Comparison of ENCODE assay signal across 10 mouse cellular contexts in genomic region chr15:79697558-79698187, GRCm38 (mm10). TPM values are rescaled to one million over a fixed set of nuclear protein-coding genes. Genes with fewer than 3 reads are reported as not detected.
DNase-seq lines count a peak whose midpoint lies in the region; ATAC-seq and TF ChIP-seq lines count a peak whose summit lies in the region.
"Had no signal": no experiment of that assay in that cellular context is flagged by ENCODE, and none has a peak within 500 bp of the region (broad histone marks: within the 10 kb centered on the region; RNA-seq: fewer than 3 reads in every experiment).

No protein-coding gene starts in this region.

- no peaks in the 10 kb centered on the region for H3K27me3 ChIP-seq in kidney, embryonic 15.5 days
- H3K27me3 ChIP-seq in E14TG2a.4 (ENCODE audit: insufficient read depth, low read length) = no peaks in the 10 kb centered on the region
- no peaks in the 10 kb centered on the region for H3K27me3 ChIP-seq in forebrain, embryonic 13.5 days
- no peaks in the 10 kb centered on the region for H3K27me3 ChIP-seq in liver, embryonic 12.5 days (replicated peaks)
- H3K27me3 ChIP-seq: heart, embryonic 13.5 days had no signal

- 0 out of 2 replicates have a peak, but pooled peaks have one; percentile 18 for ATAC-seq in kidney, embryonic 15.5 days (replicated peaks; ENCODE audit: low FRiP score)
- no peak for ATAC-seq in forebrain, embryonic 13.5 days
- no peak for ATAC-seq in liver, embryonic 12.5 days
- ATAC-seq in erythroblast, adult 5-6 weeks (replicated peaks; ENCODE audit: low FRiP score, poor library complexity, severe bottlenecking) = no peak

- peaks cover 28% of the 10 kb centered on the region for H3K4me1 ChIP-seq in kidney, embryonic 15.5 days
- H3K4me1 ChIP-seq in E14TG2a.4 (replicated peaks; ENCODE audit: low read depth, low read length) = peaks cover 52% of the 10 kb centered on the region
- H3K4me1 ChIP-seq in forebrain, embryonic 13.5 days = peaks cover 25% of the 10 kb centered on the region
- H3K4me1 ChIP-seq in liver, embryonic 12.5 days = peaks cover 66% of the 10 kb centered on the region

- 53% methylated on average over 9 of the region's 9 CpGs for WGBS in kidney, embryonic 15.5 days
- 78% methylated on average over 9 of the region's 9 CpGs for WGBS in forebrain, embryonic 13.5 days
- 69% methylated on average over 9 of the region's 9 CpGs for WGBS in liver, embryonic 12.5 days (ENCODE audit: insufficient replicate concordance)

- TF ChIP-seq CTCF in E14TG2a.4 (conservative IDR thresholded peaks at IDR 0.05; ENCODE audit: low read length) = no peak

- peaks cover 20% of the 10 kb centered on the region; the same call in 1 of the 2 replicates for H3K36me3 ChIP-seq in kidney, embryonic 15.5 days
- peaks cover 52% of the 10 kb centered on the region for H3K36me3 ChIP-seq in E14TG2a.4 (ENCODE audit: insufficient read depth, low read length)
- peaks cover 31% of the 10 kb centered on the region for H3K36me3 ChIP-seq in forebrain, embryonic 13.5 days (ENCODE audit: poor library complexity, severe bottlenecking)
- peaks cover 48% of the 10 kb centered on the region for H3K36me3 ChIP-seq in liver, embryonic 12.5 days

- no peak overlapping the region for H3K27ac ChIP-seq in kidney, embryonic 15.5 days
- H3K27ac ChIP-seq in forebrain, embryonic 13.5 days = peak overlapping the region; percentile 80
- H3K27ac ChIP-seq in liver, embryonic 12.5 days = peak overlapping the region; percentile 95
- H3K27ac ChIP-seq: heart, embryonic 13.5 days had no signal

- H3K4me2 ChIP-seq in kidney, embryonic 15.5 days = no peak overlapping the region
- H3K4me2 ChIP-seq in forebrain, embryonic 13.5 days = no peak overlapping the region
- peak overlapping the region; percentile 85; the same call in 1 of the 2 replicates for H3K4me2 ChIP-seq in liver, embryonic 12.5 days
- H3K4me2 ChIP-seq: heart, embryonic 13.5 days had no signal

- H3K9me3 ChIP-seq in kidney, embryonic 15.5 days (replicated peaks) = no peaks in the 10 kb centered on the region
- H3K9me3 ChIP-seq in E14TG2a.4 (ENCODE audit: low read length) = no peaks in the 10 kb centered on the region
- H3K9me3 ChIP-seq in forebrain, embryonic 13.5 days (replicated peaks) = no peaks in the 10 kb centered on the region
- H3K9me3 ChIP-seq in liver, embryonic 12.5 days (replicated peaks) = no peaks in the 10 kb centered on the region
- H3K9me3 ChIP-seq: heart, embryonic 13.5 days had no signal

- H3K9ac ChIP-seq in kidney, embryonic 15.5 days = no peak overlapping the region
- no peak overlapping the region for H3K9ac ChIP-seq in forebrain, embryonic 13.5 days
- no peak overlapping the region for H3K9ac ChIP-seq in liver, embryonic 12.5 days
- H3K9ac ChIP-seq: heart, embryonic 13.5 days had no signal

- no peak for DNase-seq in kidney, postnatal 25 days
- DNase-seq in right cerebral cortex, adult 18-20 months = no peak
- DNase-seq in gastrocnemius, postnatal 10 days = no peak
- DNase-seq: adrenal gland, postnatal 25 days had no signal

- no peak overlapping the region for H3K4me3 ChIP-seq in kidney, embryonic 15.5 days (replicated peaks)
- H3K4me3 ChIP-seq in E14TG2a.4 (replicated peaks; ENCODE audit: low read length) = peak overlapping the region; percentile 18
- no peak overlapping the region for H3K4me3 ChIP-seq in forebrain, embryonic 13.5 days
- no peak overlapping the region for H3K4me3 ChIP-seq in liver, embryonic 12.5 days
- H3K4me3 ChIP-seq: heart, embryonic 13.5 days had no signal

RNA-seq across cellular contexts. Expression of gene Gtpbp1, which starts 7.0 kb away (rescaled TPM):
- 32.6 and 36.5 TPM in 2 replicates for polyA plus RNA-seq in kidney, embryonic 15.5 days (2015; fragmentation: Nextera tagmentation; extraction: Ambion mirVana)
- 47.2 and 50.9 TPM in 2 replicates for polyA plus RNA-seq in forebrain, embryonic 13.5 days (2015; fragmentation: Nextera tagmentation; extraction: Ambion mirVana)
- 48.3 and 50.0 TPM in 2 replicates for polyA plus RNA-seq in liver, embryonic 12.5 days (2016; fragmentation: Nextera tagmentation; extraction: Ambion mirVana)
- 14.4 and 35.2 TPM in 2 replicates for total RNA-seq in erythroblast, adult 5-6 weeks (2015; ENCODE audit: low replicate concordance)
- total RNA-seq in erythroblast, adult 5-6 weeks (2017; ENCODE audit: low replicate concordance) = 23.6 and 31.2 TPM in 2 replicates
- total RNA-seq in gastrocnemius, postnatal 10 days (2021) = 10 to 100 TPM; 14.3 to 16.8 TPM

RNA-seq across cellular contexts. Expression of gene Josd1, which starts 10.0 kb away (rescaled TPM):
- polyA plus RNA-seq in kidney, embryonic 15.5 days (2015; fragmentation: Nextera tagmentation; extraction: Ambion mirVana) = 19.0 and 21.1 TPM in 2 replicates
- 17.9 and 18.7 TPM in 2 replicates for polyA plus RNA-seq in forebrain, embryonic 13.5 days (2015; fragmentation: Nextera tagmentation; extraction: Ambion mirVana)
- polyA plus RNA-seq in liver, embryonic 12.5 days (2016; fragmentation: Nextera tagmentation; extraction: Ambion mirVana) = 37.7 and 38.3 TPM in 2 replicates
- 6.0 and 6.7 TPM in 2 replicates for total RNA-seq in erythroblast, adult 5-6 weeks (2015; ENCODE audit: low replicate concordance)
- 9.1 and 9.2 TPM in 2 replicates for total RNA-seq in erythroblast, adult 5-6 weeks (2017; ENCODE audit: low replicate concordance)
- total RNA-seq in gastrocnemius, postnatal 10 days (2021) = 10 to 100 TPM; 11.8 to 13.1 TPM

RNA-seq across cellular contexts. Expression of gene Tomm22, which starts 27.0 kb away (rescaled TPM):
- polyA plus RNA-seq in kidney, embryonic 15.5 days (2015; fragmentation: Nextera tagmentation; extraction: Ambion mirVana) = 249 and 266 TPM in 2 replicates
- 288 TPM in 2 replicates for polyA plus RNA-seq in forebrain, embryonic 13.5 days (2015; fragmentation: Nextera tagmentation; extraction: Ambion mirVana)
- polyA plus RNA-seq in liver, embryonic 12.5 days (2016; fragmentation: Nextera tagmentation; extraction: Ambion mirVana) = 209 and 217 TPM in 2 replicates
- total RNA-seq in erythroblast, adult 5-6 weeks (2015; ENCODE audit: low replicate concordance) = 40.9 and 49.3 TPM in 2 replicates
- 26.8 and 57.8 TPM in 2 replicates for total RNA-seq in erythroblast, adult 5-6 weeks (2017; ENCODE audit: low replicate concordance)
- total RNA-seq in gastrocnemius, postnatal 10 days (2021) = 100 to 1,000 TPM in 1 of 2 experiments, 10 to 100 TPM in 1; 90.5 to 102 TPM

RNA-seq across cellular contexts. Expression of gene Cby1, which starts 38.7 kb away (rescaled TPM):
- 51.5 and 56.6 TPM in 2 replicates for polyA plus RNA-seq in kidney, embryonic 15.5 days (2015; fragmentation: Nextera tagmentation; extraction: Ambion mirVana)
- polyA plus RNA-seq in forebrain, embryonic 13.5 days (2015; fragmentation: Nextera tagmentation; extraction: Ambion mirVana) = 103 and 109 TPM in 2 replicates
- 20.3 and 21.8 TPM in 2 replicates for polyA plus RNA-seq in liver, embryonic 12.5 days (2016; fragmentation: Nextera tagmentation; extraction: Ambion mirVana)
- total RNA-seq in erythroblast, adult 5-6 weeks (2015; ENCODE audit: low replicate concordance) = 0.77 and 4.4 TPM in 2 replicates
- total RNA-seq in erythroblast, adult 5-6 weeks (2017; ENCODE audit: low replicate concordance) = 5.3 and 16.6 TPM in 2 replicates
- 10 to 100 TPM; 22.6 to 24.9 TPM for total RNA-seq in gastrocnemius, postnatal 10 days (2021)

RNA-seq across cellular contexts. Expression of gene Fam227a, which starts 38.9 kb away (rescaled TPM):
- 1.3 and 1.5 TPM in 2 replicates for polyA plus RNA-seq in kidney, embryonic 15.5 days (2015; fragmentation: Nextera tagmentation; extraction: Ambion mirVana)
- 5.8 and 6.3 TPM in 2 replicates for polyA plus RNA-seq in forebrain, embryonic 13.5 days (2015; fragmentation: Nextera tagmentation; extraction: Ambion mirVana)
- polyA plus RNA-seq in liver, embryonic 12.5 days (2016; fragmentation: Nextera tagmentation; extraction: Ambion mirVana) = 0.20 and 0.37 TPM in 2 replicates
- 3.3 and 3.5 TPM in 2 replicates for total RNA-seq in erythroblast, adult 5-6 weeks (2015; ENCODE audit: low replicate concordance)
- 0.70 and 5.0 TPM in 2 replicates for total RNA-seq in erythroblast, adult 5-6 weeks (2017; ENCODE audit: low replicate concordance)
- total RNA-seq in gastrocnemius, postnatal 10 days (2021) = 1 to 10 TPM; 1.2 to 1.8 TPM
